Mouse (Mus musculus) erythroblast, embryonic 14.5 days (primary cell): ENCODE measurements around the gene Vmn1r19. TPM values are rescaled to one million over a fixed set of nuclear protein-coding genes. Genes with fewer than 3 reads are reported as not detected.
"Not testable (repeated sequence)": the region's sequence is repeated elsewhere in the genome, so short reads cannot be mapped to it uniquely, and the experiment has no call there.

ENCODE experiments used
- H3K27me3 ChIP-seq: 2 replicates; pipeline ENCODE4 v1.6.1; 2012; ENCODE audit warnings: inconsistent platforms; ENCODE audit not compliant: control insufficient read depth
- H3K36me3 ChIP-seq: 2 replicates; pipeline ENCODE4 v1.6.1; 2012; ENCODE audit warnings: mild to moderate bottlenecking, inconsistent platforms; ENCODE audit not compliant: control insufficient read depth
- H3K4me1 ChIP-seq: 2 replicates; pipeline ENCODE4 v1.6.1; 2012; ENCODE audit warnings: inconsistent platforms; ENCODE audit not compliant: control insufficient read depth
- H3K4me3 ChIP-seq: replicated peaks from 2 replicates; pipeline ENCODE3; 2012; ENCODE audit warnings: moderate library complexity, mild to moderate bottlenecking, inconsistent platforms
- H3K9me3 ChIP-seq: 2 replicates; pipeline ENCODE4 v1.6.1; 2012; ENCODE audit warnings: low read length, inconsistent platforms, mixed read lengths; ENCODE audit not compliant: control insufficient read depth
- GATA1 ChIP-seq: IDR thresholded peaks from 2 replicates; pipeline ENCODE4 v1.6.1; 2012; ENCODE audit warnings: low read length, inconsistent platforms, mixed read lengths
- TAL1 ChIP-seq: IDR thresholded peaks from 3 replicates; pipeline ENCODE4 v1.6.1; 2012; ENCODE audit warnings: low read length, inconsistent platforms, mixed read lengths
- polyA plus RNA-seq: library from polyadenylated mRNA; stranded (reverse); fragments of >175 nt; gene quantifications from 2 replicates; pipeline ENCODE4 v1.2.3, GENCODE M21; 2012

The Vmn1r19 gene
- polyA plus RNA-seq, result not detected in 2 replicates

DNA sequence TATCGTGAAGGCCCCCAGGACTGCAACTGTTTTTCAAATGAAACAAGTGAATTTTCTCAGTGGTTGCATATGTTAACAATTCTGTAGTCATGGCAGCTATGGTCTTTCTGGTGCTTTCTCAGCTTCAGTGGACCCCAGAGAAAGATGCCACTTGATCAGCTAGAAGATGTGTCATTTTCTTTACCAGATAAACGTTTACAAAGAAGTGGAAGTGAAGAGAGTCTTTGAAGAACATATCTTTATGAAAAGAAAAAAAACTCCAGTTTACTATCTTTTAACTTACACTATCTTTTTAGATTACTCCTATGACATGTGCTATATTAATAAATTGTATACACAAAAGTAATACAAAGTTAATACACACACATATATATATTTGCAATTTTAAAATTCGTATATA is at the start of gene Vmn1r19:
TSS of gene Vmn1r19 (plus strand) at position 301 of the 400 bp plus-strand sequence.
- H3K4me1 ChIP-seq, H3K9me3 ChIP-seq, H3K36me3 ChIP-seq, H3K4me3 ChIP-seq, H3K27me3 ChIP-seq: not testable (repeated sequence)

DNA sequence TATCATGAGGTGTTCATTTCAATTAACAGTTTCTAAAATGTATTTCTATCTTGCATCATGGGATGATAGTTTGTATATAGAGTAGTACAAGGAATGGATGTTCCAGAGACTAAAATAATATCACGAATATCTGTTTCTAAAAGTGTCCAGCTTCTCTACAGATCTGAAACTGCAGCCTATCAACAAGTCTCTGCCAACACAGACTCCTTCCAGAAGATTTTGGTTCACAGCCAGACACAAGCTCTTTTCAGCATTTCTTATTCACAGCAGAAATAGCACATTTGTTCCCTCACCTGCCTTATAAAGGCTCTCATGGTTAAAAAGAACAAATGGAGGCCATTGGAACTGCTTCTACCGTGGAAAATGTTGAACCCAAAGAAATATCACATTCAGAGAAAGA is 46.7 kb upstream of the Vmn1r19 start:
- H3K36me3 ChIP-seq, result no peaks in the 10 kb centered on the region
- no peaks in the 10 kb centered on the region for H3K27me3 ChIP-seq
- TF ChIP-seq TAL1, result no peak
- TF ChIP-seq GATA1, result no peak
- peaks cover 2% of the 10 kb centered on the region; the same call in 1 of the 2 replicates for H3K9me3 ChIP-seq
- no peak overlapping the region for H3K4me3 ChIP-seq
- H3K4me1 ChIP-seq, result no peaks in the 10 kb centered on the region

DNA sequence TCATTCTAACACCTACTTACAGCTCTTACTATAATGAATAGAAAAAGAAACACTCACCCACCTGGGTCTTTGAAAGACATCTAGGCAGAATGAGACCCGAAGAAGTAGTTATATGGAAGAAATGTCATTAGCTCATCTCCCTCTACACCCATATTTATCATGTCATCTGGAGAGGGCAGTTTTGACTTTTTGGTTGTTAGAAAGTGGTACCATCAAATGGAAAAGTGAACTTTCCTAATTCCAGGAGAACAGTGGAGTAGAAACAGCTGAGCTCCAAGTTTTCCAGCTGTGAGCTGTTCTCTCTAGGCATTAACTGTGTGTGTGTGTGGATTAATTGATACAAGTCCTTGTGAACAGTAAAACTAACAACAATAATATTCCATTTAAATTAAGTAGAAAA is 40.0 kb upstream of the Vmn1r19 start, which contains the start of gene Vmn1r17:
TSS of gene Vmn1r17 (minus strand) at position 101 of the 400 bp plus-strand sequence.
- H3K9me3 ChIP-seq, result no peaks in the 10 kb centered on the region
- no peaks in the 10 kb centered on the region for H3K27me3 ChIP-seq
- H3K4me3 ChIP-seq, result no peak within 1 kb of the TSS
- TF ChIP-seq GATA1, result no peak
- no peak for TF ChIP-seq TAL1
- H3K36me3 ChIP-seq, result no peaks in the 10 kb centered on the region
- H3K4me1 ChIP-seq, result no peaks in the 10 kb centered on the region

DNA sequence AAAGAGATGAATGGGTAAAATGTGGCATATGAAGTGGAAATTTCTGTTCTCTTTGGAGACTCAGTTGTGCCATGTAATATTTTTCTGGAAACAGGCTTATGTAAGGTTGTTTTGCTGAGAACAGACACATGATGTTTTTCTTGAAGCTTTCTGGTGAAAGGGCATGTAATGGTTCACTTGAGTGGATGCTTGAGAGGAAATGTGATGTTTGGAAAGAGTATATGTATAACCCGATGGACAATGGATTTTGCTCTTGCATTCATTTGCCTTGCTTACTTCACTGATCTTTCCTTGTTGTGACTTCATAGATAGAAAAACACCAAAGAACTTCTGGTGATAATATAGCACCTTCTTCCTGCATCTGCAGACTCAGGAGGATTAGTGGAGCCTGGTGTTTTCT is 37.7 kb upstream of the Vmn1r19 start:
- not testable (repeated sequence) for H3K4me3 ChIP-seq, H3K36me3 ChIP-seq, H3K27me3 ChIP-seq, H3K4me1 ChIP-seq, H3K9me3 ChIP-seq

DNA sequence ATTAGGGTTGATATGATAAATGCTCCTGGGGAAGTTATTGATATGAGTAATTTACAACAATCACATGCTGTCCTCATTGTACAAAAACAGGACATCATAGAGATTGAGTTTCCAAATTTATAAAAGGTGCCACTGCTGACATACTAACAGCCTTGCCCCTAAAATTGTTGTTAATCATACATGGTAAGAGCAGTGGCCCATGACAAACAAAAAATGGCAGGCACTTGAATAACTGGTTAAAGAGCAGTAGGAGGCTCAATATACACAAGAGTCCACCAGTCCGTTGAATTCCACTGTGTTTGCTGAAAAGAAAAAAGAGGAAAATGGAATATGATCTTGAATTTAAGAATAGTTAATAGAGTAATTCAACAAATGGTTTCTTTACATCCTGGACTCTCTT is 36.1 kb upstream of the Vmn1r19 start:
- Histone ChIP-seq H3K9me3 (no peaks in the 10 kb centered on the region), H3K4me3 (no peak overlapping the region), H3K4me1 (no peaks in the 10 kb centered on the region), H3K27me3 (no peaks in the 10 kb centered on the region), H3K36me3 (no peaks in the 10 kb centered on the region)
- TF ChIP-seq GATA1 (no peak), TAL1 (no peak)

DNA sequence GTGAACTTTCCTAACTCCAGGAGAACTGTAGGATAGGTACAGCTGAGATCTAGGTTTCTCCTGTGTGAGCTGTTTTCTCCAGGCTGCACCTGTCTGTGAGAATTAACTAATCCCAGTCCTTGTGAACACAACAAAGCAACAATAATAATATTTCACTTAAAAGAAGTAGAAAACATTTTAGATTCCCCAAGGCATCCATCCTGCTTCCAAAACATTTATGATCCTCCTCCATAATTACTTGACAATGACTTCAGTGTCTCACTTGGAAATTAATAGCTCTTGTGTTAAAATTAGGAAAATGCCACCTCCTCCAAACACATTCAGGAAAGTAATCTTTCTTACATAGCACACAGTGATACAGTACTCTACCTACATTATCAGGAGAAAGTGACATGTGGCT is 7.9 kb upstream of the Vmn1r19 start, which contains the start of gene Vmn1r18:
TSS of gene Vmn1r18 (minus strand) at position 101 of the 400 bp plus-strand sequence.
- H3K4me1 ChIP-seq, result no peaks in the 10 kb centered on the region

DNA sequence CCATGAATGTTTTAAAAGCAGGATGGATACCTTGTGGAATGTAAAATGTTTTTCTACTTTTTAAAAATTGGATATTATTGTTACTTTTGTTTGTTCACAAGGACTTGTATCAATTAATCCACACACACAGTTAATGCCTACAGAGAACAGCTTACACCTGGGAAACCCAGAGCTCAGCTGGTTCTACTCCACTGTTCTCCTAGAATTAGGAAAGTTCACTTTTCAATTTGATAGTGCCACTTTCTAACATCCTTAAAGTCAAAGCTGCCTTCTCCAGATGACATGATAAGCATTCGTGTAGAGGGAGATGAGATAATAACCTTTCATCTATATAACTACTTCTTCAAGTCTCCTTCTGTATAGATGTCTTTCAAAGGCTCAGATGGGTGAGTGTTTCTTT is 25.1 kb downstream of the Vmn1r19 start, which contains the start of gene Vmn1r20:
TSS of gene Vmn1r20 (plus strand) at position 301 of the 400 bp plus-strand sequence.
- H3K27me3 ChIP-seq, result no peaks in the 10 kb centered on the region
- H3K4me3 ChIP-seq, result no peak within 1 kb of the TSS
- no peaks in the 10 kb centered on the region for H3K36me3 ChIP-seq
- no peaks in the 10 kb centered on the region for H3K9me3 ChIP-seq
- TF ChIP-seq TAL1, result no peak
- TF ChIP-seq GATA1, result no peak
- H3K4me1 ChIP-seq, result no peaks in the 10 kb centered on the region

More for the DNA sequence above, 7.9 kb upstream of the Vmn1r19 start, which contains the start of gene Vmn1r18:
- TF ChIP-seq GATA1, result no peak
- TF ChIP-seq TAL1, result no peak
- H3K4me3 ChIP-seq, result no peak within 1 kb of the TSS
- no peaks in the 10 kb centered on the region for H3K27me3 ChIP-seq
- no peaks in the 10 kb centered on the region for H3K9me3 ChIP-seq
- no peaks in the 10 kb centered on the region for H3K36me3 ChIP-seq

DNA sequence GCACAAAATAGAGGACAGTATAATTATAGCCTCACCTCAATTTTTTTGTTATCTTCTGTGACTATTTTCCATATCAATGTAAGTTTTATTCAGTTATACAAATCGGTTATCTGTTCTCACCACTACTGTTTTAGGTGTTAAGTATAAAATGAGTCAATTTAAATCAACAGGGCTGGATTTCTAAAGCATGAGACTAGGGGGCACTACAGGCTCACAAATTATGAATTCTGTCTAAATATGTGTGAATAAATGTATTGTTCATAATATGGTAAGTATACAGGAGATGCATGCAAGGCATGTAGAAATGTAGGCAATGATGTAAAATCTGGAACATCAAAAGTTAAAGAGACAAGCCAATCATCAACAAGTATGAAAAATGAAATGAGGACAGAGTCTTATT is 27.6 kb downstream of the Vmn1r19 start:
- TF ChIP-seq TAL1, result no peak
- no peak for TF ChIP-seq GATA1
- no peak overlapping the region for H3K4me3 ChIP-seq
- no peaks in the 10 kb centered on the region for H3K27me3 ChIP-seq
- no peaks in the 10 kb centered on the region for H3K4me1 ChIP-seq
- no peaks in the 10 kb centered on the region for H3K9me3 ChIP-seq
- H3K36me3 ChIP-seq, result no peaks in the 10 kb centered on the region

Other genes starting within 250 kb of the Vmn1r19 start
- gene Vmn1r12, start 246.9 kb upstream of the Vmn1r19 start, polyA plus RNA-seq, result under 0.01 TPM in 1 of 2 replicates, not detected in the other
- gene Vmn1r13, start 200.5 kb upstream of the Vmn1r19 start, polyA plus RNA-seq, result 0.01 TPM in 1 of 2 replicates, not detected in the other
- not detected in 2 replicates for gene Vmn1r14, start 172.1 kb upstream of the Vmn1r19 start, polyA plus RNA-seq
- gene Vmn1r15, start 145.8 kb upstream of the Vmn1r19 start, polyA plus RNA-seq, result not detected in 2 replicates
- gene Vmn1r16, start 74.3 kb upstream of the Vmn1r19 start, polyA plus RNA-seq, result not detected in 2 replicates
- not detected in 2 replicates for gene Vmn1r17, start 40.1 kb upstream of the Vmn1r19 start, polyA plus RNA-seq
- gene Vmn1r18, start 8.0 kb upstream of the Vmn1r19 start, polyA plus RNA-seq, result under 0.01 TPM in 2 replicates
- gene Vmn1r20, start 25.1 kb downstream of the Vmn1r19 start, polyA plus RNA-seq, result 0.02 TPM in 1 of 2 replicates, not detected in the other
- gene Ppm1k, start 131.7 kb downstream of the Vmn1r19 start, polyA plus RNA-seq, result not detected in 2 replicates
- 0.97 and 2.0 TPM in 2 replicates for gene Herc6, start 177.2 kb downstream of the Vmn1r19 start, polyA plus RNA-seq